Mouse (Mus musculus) erythroblast, embryonic 14.5 days (primary cell): Measurements from ENCODE around the gene Sept5.

ENCODE experiments used
- GATA1 ChIP-seq: IDR thresholded peaks from 2 replicates; pipeline ENCODE4 v1.6.1; 2012; ENCODE audit warnings: low read length, inconsistent platforms, mixed read lengths
- TAL1 ChIP-seq: IDR thresholded peaks from 3 replicates; pipeline ENCODE4 v1.6.1; 2012; ENCODE audit warnings: low read length, inconsistent platforms, mixed read lengths

DNA sequence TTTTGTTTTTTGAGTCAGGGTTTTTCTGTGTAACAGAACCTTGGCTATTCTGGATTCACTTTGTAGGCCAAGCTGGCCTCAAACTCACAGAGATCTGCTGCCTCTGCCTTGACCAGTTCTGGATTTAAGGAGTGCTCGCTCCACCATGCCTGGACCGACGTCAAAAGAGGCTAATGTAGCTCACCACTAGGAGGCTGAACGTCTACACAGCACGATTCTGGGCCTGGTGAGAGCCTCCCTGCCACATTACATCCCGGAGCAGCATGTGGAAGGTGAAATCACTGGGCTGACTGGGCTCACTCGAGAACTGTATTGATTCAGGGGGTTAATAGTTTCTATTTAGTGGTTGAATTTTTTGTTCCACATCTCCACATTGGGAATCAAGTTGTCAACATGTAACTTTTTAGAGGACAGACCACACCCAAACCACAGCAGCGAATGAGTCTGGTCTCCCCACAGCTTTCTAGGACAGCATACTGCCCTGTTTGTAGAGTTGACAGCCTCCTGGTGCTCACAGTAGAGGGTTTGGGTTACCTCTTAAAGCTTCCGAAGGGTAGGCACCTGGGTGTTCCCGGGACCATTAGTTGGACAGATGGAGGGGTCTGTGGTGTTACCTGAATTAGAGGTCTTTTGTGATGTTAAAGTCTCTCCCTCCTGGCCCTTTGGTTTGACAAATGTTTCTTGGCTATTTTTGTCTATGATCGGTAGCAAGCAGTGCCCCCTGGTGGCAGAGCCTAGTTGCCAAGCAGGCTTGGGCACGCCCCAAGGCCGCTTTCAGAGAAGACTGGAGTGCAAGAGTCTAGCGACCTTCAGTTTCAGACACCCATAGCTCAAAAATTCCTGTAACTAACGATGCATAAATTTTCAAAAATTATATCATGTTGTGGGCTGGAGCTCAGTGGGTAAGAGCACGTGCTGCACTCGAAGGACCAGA, 48.3 kb upstream of the Sept5 start:
- TF ChIP-seq GATA1: no peak
- no peak for TF ChIP-seq TAL1
